Mouse (Mus musculus) liver, adult 2 months (tissue): ENCODE data around the gene Gm20388.

Source experiments
- CTCF ChIP-seq: fragments of 200-500 bp; IDR thresholded peaks from 2 replicates; pipeline ENCODE4 v1.5.1; 2011; ENCODE audit warnings: low read depth, low read length, control low read depth
- POLR2A ChIP-seq: fragments of 200-500 bp; IDR thresholded peaks from 2 replicates; pipeline ENCODE4 v1.6.1; 2011; ENCODE audit warnings: low read length, control low read depth; ENCODE audit not compliant: insufficient read depth; ENCODE audit errors: extremely low read depth

- TF ChIP-seq CTCF: no peak
- TF ChIP-seq POLR2A: no peak
Measured at GRCm38 (mm10) chr8:120575801-120576200, 665.2 kb downstream of the Gm20388 start.
